Mouse (Mus musculus) NIH3T3 (cell line): Measurements from ENCODE around the gene Ano3.

Experiments used
- DNase-seq: peaks from one replicate; pipeline ENCODE4 v3.0.0-alpha.2; 2012; ENCODE audit warnings: low read depth

Ano3 gene

DNA sequence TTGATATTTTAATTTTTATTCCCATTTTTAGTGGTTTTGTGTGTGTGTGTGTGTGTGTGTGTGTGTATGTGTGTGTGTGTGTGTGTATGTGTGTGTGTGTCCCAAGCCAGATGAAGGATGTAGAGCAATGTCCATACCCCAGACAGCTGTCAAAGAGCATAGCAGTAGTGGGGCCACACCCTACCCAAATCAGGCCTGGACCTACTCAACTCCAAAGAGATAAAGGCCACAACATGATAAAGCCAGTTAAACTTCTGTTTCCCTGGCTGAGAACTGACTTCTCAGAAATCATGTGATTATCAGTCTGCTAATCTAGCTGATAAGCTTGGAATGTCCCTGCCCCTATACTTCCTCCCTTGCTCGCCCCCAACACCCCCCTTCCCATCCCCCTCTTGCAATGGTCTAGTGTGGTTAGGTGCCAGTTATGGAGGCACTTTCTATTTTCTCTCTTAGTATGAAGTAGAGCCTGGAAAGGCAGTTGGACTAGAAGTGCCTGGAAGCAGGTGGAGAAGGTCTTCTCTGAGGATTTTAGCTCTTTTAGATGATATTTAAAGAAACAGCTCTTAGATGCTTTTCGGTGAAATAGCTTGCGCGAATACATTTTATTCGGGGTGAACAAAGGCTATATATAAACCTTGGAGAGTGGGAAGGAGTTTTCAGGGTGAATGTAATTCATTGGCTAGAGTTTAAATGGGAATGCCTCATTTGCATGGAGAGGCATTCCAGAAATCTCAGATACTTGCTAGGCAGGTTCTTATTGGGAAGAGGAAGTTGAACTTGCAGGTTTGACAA is 144.2 kb downstream of the Ano3 start:
- no peak for DNase-seq

DNA sequence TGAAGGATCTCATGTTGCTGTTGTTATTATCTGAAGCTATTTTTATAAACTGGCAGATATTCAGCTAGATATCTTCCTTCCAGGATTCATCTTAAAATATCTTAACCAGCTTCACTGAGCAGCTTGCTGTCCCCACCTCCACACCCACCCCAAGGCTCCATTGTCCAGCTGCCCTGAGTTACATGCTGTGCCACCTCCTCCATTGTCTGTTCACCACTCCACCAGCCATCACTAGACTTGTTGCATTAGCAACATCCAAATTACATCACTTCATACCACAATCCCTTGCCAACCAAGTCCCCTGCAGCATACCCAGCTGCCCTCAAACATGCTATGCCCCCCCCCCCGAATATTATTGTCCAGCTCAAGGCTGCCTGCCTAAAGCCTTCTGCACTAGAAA is 154.8 kb downstream of the Ano3 start:
- no peak for DNase-seq

DNA sequence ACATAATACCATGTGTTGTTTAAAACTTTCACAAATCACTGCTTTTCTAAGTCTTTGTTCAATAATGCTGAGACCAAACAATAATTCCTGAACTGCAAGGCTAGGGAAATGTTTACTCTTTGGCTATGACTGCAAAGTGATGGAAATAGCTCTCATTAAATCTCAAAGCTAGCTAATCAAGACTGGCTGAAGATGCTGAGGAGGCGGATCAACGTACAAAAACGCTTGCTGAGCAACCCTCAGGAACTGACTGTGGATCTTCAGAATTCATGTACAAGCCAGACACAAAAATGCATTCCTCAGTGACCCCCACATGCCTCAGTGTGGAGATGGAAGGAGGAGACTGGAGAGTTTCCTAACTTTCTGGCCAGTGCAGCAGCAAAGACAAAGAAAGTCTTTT is 155.3 kb downstream of the Ano3 start:
- no peak for DNase-seq

DNA sequence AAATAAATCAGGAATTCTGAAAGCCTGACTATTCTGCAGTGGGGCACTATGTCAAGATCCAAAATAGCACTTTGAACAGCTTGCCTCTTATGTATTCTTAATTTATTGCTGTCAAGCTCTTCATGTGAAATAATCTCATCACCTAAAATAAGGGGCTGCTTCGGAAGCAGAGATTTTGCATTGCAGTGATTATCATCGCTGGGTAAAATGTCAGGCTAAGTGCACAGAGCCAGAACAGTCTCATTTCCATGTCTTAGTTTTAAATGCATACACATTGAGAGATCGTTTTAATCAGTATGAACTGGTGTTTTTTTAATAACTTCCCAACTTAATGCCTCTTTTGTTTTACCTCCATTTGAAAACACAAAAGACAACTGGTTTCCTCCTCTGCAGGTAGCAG is 163.3 kb downstream of the Ano3 start:
- no peak for DNase-seq

DNA sequence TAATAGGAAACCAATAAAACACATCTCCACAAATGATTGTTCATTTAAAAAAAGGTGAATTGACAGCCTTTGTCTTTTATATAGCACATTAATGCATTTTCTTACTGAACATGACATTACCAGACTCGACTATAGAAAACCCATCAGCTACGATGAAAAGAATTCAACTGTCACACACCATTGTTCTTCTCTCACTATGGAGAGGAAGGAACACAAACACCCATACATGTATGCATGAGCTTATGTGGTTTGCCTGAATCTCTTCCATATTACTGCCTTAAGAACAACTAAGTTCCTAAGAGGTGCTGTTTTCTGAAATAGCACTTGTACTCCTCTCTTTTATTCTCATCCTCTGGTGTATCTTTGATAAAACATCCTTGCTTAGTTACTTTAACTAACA is 191.3 kb downstream of the Ano3 start:
- no peak for DNase-seq

DNA sequence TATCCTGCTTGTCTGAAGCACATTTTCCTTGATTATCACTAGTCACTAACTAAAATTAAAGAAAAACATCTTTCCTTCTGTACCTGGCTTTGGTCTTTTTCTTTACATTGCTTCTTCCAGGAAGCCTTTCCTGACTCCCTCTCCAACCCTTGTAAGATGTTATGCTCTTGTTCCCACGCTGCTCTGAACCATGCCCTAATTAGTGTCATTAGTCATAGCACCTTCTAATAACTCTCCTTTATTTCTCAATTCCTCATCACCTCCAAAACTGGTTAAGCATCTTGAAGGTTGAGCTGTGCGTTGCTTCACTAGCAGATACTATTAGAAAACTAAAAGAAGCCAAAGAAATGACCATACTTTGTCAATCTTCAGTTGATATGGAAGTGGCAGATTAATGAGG is 193.2 kb downstream of the Ano3 start:
- no peak for DNase-seq

DNA sequence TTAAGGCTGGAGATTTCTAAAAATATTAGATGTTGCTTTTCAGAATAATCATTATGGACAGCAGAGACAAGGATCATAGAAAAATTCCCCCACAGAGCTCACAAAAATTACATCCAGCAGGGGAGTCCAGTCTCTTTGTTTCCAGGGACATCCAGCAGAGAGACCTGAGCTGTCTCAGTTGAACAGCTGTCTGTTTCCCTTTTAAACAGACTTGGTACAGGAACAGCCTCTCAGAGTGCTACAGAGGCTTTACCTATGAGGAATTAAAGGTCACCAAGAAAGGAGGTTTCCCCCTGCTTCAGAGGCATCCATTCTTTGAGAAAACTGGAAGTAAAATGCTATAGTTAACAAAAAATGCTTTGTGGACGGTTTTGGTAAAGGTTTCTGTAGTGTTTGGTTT is 210.2 kb downstream of the Ano3 start:
- no peak for DNase-seq

DNA sequence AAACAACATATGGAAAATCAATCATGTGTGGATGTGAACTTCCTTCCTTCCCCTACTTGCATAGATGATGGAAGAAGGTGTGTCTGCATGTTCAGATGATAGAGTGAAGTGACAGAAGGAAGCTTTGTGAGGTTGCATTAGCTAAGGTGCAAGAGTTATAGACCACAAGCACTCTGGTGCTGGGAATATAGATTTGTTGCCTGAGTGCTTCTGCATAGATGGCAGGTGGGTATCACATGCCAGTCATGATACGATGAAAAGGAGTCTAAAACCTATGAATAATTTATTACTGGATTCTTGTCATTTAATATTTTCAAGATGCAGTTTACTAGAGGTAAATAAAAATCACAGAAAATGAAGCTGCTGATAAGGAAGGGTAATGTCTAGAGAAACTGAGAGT is 210.9 kb downstream of the Ano3 start:
- DNase-seq: no peak

DNA sequence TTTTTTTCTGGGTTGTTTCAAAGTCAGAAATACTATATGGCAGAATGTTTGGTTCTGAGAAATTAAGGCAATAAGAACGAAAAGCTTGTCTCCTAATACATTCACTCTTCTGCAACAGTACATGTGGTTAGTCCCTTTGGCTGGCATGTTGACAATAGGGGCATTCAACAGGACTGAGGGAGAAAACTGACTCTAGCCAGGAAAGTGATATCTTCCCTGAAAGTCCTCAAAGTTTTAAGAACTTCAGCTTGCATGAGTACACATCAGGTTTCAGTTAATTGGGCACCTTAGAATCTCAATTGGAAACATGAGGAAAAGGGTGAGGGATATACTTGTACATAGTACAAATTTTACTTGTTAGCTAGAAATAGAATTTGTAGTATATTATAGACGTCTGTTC is 212.7 kb downstream of the Ano3 start:
- no peak for DNase-seq

DNA sequence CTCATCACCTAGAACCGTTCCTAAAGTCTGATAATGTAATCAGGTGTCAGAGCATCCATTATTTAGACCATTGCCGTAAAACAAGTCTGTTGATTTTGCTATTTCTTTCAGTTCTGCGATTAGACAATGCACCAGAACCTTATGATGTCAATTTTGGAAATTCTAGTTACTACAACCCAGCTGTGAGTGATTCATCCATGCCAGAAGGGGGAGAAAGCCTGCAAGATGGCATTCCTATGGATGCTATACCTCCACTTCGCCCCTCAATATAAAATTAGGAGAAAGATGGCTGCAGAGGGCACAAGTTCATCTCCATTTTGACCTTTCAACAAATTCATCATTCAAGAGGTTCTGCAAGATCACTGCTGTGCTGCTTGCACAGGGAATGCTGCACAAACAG is 213.5 kb downstream of the Ano3 start:
- no peak for DNase-seq

DNA sequence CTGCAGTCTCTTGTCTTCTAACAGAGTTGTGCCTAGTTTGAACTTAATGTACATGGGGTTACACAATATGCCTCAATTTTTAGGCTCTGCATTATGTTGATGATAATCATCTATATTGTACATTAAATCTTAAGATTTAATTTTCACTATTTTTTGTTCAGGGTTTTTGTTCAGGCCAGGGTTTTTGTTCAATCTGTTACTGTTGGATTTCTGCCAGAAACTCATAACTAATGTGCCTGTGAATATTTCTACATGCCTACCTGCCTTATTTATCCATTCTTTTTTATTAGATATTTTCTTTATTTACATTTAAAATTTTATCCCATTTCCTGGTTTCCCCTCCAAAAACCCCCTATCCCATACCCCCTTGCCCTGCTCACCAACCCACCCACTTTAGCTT is 224.6 kb downstream of the Ano3 start:
- DNase-seq: no peak

DNA sequence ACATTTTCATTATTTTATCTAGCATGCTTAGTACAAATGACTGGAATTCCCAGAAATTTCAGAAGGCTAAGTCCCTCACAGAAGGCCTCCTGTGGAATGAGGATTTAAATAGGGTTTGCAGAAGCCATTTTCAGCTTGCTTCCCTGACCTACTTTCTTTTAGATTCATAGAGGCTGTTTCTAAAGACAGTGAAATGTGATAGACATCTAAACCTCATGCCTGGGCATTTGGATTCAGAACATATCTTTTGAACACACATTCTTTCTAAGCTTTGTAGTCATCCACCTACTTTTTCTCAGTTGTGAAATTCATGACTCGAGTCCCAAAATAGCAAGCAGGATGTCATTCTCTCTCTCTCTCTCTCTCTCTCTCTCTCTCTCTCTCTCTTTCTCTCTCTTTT is 228.5 kb downstream of the Ano3 start:
- DNase-seq: no peak

DNA sequence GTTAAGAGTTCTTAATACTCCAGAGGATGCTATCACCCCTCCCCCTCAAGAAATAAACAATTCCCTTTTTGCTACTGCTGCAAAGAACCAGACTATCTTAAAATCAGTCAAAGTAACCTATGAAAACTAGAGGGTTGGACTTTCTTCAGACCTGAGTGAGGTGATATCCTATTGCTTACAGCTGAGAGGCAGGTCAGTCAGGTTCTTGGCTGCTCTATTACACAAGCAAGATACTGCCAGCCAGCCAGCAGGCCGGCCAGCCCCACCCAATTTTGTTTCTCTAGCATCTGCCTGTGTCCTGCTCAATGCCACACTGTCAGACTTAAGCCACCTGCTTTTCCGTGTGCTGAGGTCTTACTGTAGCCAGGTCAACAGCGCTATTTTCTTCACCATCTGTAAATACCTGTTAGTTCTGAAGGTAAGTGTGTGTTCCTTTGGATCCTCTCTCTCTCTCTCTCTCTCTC is 229.4 kb downstream of the Ano3 start, which contains the start of gene Muc15:
TSS of gene Muc15 (plus strand) at position 51 of the 464 bp plus-strand sequence.
- DNase-seq: no peak

DNA sequence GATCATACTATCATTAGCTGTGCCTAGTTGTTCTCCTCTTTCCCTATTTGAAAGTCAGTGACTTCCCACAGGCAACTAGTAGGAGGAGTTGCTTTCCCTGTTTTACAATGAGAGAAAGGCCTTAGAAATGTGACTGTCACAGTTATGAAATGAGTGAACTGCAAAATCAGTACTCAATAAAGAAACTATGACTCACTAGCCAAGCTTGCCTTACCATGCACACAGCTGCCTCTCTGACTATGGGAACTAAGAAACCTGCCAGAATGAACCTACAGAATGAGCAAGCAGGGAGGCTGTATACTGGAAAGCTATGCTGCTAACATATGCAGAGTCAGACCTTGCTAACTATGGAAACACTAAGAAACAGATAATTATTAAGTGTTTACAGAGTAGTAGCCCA is 231.7 kb downstream of the Ano3 start:
- DNase-seq: no peak

DNA sequence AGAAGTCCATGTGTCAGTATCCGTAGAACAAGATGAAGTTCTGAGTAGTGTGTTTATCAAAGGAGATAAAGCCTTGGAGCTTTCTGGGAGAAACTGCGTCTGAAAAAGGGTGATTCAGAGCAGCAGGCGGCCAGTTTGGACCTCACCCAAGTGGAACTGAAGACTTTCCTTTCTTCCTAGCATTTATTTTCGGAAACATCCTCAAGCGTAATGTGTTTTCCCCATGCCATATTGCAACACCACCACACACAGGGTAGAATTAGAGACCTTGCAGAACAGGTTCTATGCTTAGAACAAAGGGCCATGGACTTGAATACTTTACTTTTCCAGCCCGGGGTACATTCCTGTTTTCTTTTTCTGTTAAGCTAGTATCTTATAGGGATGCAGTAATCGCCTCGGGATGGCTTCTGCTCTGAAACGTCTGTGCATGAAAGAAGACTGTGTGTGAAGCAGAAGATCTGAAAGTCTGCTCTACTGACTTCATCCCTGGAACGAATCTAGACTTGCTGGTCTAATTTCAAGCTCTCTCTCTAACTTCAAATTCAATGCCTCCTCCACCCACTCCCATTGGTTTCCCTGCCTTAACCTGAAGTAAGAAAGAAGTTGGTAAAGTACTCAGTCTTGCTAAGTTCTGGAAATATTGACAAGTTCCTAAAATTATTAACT is 240.5 kb downstream of the Ano3 start:
- peak; percentile 69 for DNase-seq

DNA sequence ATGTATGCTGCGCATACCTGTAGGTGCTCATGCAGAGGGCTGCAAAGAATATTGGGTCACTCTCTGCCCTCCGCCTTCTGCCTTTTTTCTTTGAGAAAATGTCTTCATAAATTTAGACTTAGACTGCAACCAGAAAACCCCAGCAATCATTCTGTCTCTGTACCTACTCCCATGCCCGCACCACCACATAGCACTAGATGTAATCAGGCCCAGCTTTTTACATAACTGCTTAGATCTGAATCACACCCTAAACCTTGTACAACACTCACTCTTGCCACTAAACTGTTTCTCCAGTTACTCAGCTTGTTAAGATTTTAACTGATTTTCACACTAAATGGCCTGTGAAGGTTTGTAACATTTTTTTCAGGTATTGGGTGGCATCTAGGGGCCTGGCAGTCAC is 241.3 kb downstream of the Ano3 start:
- peak; percentile 3 for DNase-seq

DNA sequence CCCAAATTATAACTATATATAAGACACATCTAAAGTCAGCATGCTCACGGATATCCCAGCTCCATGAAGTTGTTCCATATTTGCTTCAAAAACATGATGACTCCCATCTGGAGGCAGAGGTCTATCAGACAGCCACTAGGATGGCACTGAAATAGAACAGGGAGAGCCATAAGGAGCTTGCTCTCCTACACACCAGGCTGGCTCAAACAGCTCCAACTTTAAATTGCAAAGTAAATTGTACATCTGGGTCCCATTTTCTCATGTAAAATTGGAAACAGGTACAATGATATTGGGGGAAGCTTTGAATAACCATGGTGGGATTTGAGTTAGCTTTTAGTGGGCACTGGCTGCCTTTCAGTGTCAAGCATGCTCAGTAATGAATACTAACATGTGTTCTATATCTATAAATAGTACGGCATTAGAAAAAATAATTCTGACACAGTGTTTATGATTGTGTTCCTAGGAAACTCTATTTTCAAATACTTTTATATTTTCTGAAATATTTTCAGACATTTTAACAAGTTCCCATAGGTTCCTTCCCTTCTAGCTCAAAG is 279.6 kb downstream of the Ano3 start:
- DNase-seq: no peak

DNA sequence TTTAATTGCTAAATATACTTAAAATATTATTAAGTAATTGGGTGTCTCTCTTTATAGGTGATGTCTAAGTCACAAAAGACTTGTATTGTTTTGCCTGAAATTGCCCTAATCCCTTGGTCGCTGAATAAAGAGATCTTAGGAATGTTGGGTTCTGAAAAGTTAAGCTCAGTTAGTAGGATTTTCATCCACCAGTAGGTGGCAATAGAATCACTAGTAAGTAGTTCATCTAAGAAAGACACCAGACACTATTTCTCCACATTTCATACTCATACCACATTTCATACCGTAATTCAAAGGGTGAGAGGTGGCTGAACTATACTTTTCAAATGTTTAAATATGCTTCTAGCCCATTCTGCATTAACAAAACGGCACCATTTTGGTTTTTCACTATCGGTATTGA is 287.4 kb downstream of the Ano3 start:
- DNase-seq: peak; percentile 65

DNA sequence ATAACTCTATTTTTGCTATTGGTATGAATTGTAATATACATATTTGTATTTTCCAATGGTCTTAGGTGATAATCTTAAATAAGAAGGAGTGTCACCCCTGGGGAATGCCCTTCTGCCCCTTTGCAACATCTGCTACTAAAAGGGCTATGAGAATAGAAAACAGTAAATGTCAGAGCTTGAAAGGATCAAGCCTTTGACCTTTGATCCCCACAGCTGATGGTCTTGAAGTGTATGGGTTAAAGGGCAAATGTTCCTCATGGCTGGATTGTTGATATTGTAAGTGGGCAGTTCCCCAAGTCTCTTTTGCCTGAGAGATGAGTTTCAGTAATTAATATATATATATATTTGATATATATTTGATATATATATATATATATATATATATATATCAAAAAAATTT is 305.9 kb downstream of the Ano3 start:
- DNase-seq: no peak

DNA sequence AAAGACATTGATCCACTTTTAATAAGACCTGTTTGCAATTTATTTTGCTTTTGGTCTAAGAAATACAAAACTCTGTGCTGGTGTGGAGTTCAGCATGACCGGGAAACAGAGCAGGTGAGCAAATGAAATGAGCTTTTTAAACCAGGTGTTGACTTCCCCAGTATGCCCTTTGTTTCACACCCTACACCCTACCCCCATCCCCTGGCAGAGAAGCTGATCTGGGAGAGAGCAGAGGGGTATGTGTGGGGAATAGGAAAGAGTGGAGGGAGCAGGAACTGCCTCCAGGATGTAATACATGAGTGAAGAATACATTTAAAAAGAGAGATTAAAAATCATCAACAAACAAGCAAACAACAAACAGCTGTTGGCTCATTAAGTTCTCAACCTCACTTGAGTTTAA is 306.4 kb downstream of the Ano3 start:
- DNase-seq: no peak
